Mouse (Mus musculus): ENCODE measurements around the gene Pemt.

Gene Pemt

DNA sequence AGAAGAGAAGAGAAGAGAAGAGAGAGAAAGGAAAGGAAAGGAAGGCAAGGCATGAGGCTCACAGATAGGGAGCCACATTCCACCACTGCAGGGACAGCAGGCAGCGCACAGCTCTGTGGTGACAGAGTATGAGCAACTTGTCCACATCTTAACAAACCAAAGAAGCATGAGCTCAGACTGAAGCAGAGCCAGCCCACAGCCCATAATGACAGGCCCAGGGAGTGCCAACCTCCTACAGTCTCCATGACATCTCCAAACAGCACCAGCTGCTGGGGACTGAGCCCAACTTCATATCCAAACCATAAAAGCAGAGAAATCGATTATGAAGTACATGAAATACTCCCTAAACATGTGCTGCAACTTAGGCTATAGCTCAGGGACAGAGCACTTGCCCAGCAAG lies 11.7 kb upstream of the Pemt start:
- CTCF ChIA-PET, result no interaction called here

DNA sequence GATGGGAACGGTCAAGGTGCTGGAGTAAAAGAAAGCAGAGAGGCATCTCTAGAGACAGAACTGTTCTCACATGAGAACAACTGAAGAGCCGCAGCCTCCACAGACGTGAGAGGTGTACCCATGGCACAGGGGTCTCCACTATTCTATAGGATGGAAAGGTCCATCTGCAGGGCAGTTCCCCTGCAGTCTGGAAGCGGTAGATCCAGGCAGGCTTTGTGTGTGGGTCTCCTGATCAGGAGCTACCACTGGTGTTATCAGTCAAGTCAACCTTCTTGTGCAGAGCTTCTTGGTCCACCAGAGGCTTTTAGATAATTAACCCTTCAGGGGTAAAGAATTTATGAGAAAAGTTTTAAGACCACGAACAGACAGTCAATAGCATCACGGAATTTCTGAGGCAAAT lies 10.2 kb upstream of the Pemt start:
- CTCF ChIA-PET, result no interaction called here

DNA sequence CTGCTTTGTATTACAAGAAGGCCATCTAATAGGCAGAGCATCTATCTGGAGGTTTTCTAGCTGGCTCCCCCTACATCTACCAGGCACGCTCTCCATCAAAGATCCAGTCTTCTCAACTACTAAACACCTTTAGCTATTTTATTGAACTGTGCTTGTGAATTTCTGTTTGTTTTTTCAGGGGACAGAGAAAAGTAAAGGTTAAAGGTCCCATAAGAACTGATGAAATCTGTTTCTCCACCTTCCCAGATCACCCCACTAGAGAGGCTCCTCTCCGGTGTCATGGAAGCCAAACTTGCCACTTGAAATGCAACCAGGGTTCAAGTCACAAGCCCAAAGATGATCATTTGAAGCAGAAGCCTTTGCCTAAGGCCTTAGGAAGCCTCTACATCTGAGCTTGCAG lies 2.6 kb upstream of the Pemt start:
- CTCF ChIA-PET, result no interaction called here

- CTCF ChIA-PET, result no interaction called here
Observed at GRCm38 (mm10) chr11:60045676-60046057, 622 bp downstream of the Pemt start.

DNA sequence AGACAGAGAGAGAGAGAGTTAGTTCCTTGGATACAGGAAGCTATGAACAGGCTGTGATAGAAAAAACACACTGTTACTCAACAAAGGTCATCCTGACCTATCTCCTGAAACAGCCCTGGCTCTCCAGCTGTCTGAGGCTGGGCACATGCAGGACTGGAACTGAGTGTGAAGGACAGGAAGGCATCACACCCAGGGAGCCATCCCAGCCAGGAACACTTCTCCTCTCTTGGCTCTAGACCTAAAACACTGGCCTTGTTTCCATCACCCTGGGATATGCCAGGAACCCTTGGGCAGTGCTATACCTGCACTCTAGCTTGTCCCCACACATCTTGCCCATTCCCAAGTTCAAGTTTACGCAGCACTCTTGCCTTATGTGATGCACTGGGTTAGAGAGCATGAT lies 1.5 kb downstream of the Pemt start:
- CTCF ChIA-PET, result interaction anchor here (0.6 kb wide), 1 partner anchor 1062 kb away, joined by 5 read pairs; no protein-coding TSS in a partner anchor

GRCm38 (mm10) chr11:60042277-60042676 lies 4.0 kb downstream of the Pemt start:
- CTCF ChIA-PET, result no interaction called here

DNA sequence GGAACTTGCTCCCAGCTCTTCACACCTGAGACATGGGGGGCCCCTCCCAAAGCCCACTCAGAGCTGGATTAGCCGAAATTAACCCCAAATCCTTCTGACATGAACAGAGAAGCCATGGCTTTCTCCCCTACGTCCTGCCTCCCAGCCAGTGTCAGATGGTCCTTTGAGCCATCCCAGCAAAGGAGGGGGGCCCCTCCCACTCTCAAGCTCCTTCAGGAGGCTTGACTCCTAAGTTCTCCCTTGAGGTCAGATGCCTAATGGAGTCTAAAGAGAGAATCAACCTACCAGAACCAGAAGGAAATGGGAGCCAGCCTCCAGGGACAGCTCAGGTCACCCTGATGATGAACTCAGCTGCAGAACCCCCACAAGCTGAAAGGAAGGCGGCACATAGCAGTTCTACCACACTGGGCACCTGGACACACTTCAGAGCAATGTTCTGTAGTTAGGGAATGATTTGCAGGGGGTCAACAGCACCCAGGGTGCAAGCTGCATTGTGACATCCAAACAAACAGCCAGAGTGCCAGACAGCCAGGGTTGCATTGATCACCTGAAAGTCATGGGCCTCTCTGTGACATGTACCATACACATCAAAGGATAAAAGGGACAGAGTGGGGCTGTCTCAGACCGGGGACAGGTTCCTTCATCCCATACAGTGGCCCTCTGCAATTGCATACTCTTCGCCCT lies 9.6 kb downstream of the Pemt start:
- CTCF ChIA-PET, result interaction anchor here (0.6 kb wide), 1 partner anchor 267 kb away, joined by 10 read pairs; no protein-coding TSS in a partner anchor

DNA sequence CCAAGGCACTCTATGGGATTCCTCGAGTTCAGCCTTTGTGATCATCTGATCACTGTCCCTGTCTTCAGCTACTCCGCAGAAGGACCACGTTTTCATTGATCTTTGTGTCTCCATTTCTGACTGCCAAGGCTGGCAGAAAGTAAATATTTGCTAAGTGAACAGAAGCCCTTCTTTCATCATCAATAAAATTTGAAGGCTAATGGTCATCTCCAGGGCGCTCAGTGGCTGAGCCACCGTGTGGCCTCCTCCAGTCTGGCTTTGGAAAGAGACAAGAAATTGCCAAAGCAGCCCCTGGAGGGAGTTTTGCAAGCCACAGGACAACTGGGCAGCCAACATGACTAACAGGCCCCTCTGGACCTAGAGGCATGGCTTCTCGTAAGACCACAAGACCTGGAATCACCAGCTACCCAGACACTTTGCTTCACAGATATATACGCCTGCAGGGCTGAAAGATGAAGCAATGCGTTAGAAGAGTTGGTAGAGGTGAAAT lies 11.3 kb downstream of the Pemt start:
- CTCF ChIA-PET, result interaction anchor here (0.6 kb wide), 1 partner anchor 495 kb away, joined by 3 read pairs; no protein-coding TSS in a partner anchor

GRCm38 (mm10) chr11:60034293-60034692 lies 12.0 kb downstream of the Pemt start:
- CTCF ChIA-PET, result no interaction called here

GRCm38 (mm10) chr11:60032586-60033430 lies 13.5 kb downstream of the Pemt start:
- CTCF ChIA-PET, result interaction anchor here (0.7 kb wide), 1 partner anchor 517 kb away, joined by 3 read pairs; no protein-coding TSS in a partner anchor

DNA sequence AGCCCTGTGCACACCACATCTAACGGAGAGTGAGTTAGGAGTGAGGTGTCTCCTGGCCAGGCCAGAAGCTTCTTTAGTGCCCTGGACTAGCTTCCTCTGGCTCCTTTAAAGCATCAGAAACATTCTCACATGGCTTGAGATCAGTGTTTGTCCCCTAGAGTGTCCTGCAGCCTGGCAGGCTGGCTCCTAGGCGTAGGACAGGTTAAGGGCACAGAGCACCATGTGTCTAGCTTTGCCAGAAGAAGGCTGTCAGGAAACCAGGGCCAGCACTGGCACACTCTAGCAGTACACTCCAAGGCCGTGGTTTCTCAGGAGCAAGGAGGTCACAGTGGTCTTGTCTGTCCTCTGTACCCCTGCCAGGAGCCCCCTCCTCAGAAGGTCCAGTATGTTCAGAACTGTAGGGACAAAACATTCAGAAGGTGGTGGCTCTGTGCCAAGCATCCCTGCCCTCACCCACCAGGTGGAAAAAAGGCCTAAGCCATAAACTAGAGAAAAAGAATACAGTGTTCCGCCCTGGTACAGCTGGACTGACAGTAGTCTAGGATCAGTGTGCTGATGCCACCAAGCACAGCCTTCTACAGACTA lies 15.4 kb downstream of the Pemt start:
- CTCF ChIA-PET, result no interaction called here

DNA sequence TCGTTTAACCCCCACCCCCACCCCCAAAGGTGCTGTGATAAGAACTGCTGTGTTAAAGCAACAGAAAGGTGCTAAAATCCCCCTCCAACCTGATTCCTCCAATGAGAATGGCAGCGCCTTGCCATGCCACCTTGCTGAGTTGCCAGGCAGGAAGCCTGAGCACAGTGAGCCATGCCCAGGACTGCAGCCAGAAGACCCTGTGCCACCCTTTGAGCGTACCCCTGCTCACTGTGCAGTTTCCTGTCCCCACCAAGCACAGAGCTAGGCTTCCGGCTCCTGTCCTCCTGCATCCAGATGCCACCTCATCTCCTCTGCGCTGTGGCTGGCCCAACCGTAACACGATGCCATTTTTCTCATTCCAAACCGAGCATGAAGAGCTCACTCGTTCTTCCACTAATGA lies 16.3 kb downstream of the Pemt start:
- CTCF ChIA-PET, result no interaction called here

GRCm38 (mm10) chr11:60027913-60028875 lies 18.1 kb downstream of the Pemt start:
- CTCF ChIA-PET, result interaction anchor here (1.2 kb wide), 1 partner anchor 148 kb away, joined by 3 read pairs; no protein-coding TSS in a partner anchor

DNA sequence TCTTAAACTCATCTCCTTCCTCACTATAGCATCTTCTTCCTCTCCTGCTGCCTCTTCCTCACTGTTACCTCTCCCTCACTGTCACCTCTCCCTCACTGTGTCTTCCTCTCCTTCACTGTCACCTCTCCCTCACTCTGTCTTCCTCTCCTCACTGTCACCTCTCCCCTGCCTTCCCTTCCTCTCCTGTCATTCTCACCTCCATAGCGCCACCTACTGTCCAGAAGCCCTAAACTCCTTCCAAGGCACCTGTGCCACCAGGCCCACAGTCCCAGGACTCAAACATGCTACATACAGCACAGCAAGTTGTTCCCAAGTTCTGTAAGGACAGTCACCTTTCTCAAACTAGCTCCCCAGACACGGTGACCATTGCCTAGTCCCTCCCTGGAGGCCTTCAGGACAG lies 19.0 kb downstream of the Pemt start:
- CTCF ChIA-PET, result interaction anchor here (0.6 to 1.2 kb wide), 2 partner anchors 41 to 147 kb away, joined by 3 read pairs; no protein-coding TSS in a partner anchor

GRCm38 (mm10) chr11:60026166-60026565 lies 20.1 kb downstream of the Pemt start:
- CTCF ChIA-PET, result no interaction called here

- CTCF ChIA-PET, result no interaction called here
Observed at GRCm38 (mm10) chr11:60021201-60021600, 25.1 kb downstream of the Pemt start.

DNA sequence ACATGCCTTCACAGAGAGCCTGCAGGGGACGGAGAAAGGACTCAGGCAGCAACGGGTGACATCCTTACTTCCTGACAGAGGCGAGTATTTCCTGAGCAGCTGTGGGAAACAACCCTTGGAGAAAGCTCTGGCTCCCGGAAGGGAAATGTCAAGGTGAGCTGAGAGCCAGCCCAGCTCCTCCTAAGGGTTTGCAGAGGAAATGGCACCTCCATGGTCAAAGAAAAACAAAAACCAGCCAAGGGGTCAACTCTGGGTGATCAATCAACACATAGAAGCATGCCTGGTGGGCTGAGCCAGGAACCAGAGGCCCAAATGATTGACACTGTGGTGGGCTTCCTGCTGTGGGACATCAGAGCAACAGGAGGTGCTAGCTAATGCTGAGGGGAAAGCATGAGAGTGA lies 29.6 kb downstream of the Pemt start:
- CTCF ChIA-PET, result no interaction called here

DNA sequence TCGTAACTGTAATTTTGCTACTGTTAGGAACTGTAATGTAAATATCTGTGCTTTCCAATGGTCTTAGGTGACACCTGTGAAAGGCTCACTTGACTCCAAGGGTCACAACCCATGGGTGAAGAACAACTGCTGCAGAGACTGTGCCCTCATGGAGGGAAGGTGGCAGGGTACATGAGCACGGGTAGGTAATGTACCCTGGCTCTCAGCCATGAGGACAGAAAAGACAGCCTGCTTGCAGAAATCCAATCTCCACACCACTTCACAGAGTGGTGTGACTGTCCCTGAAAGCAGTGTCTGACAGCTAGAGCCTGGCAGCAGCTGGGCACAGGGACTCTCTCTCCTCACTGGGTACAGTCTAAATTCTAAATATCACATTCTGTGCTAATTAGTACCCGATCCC lies 34.8 kb downstream of the Pemt start:
- CTCF ChIA-PET, result no interaction called here

- CTCF ChIA-PET, result no interaction called here
Observed at GRCm38 (mm10) chr11:60009451-60009850, 36.8 kb downstream of the Pemt start.

DNA sequence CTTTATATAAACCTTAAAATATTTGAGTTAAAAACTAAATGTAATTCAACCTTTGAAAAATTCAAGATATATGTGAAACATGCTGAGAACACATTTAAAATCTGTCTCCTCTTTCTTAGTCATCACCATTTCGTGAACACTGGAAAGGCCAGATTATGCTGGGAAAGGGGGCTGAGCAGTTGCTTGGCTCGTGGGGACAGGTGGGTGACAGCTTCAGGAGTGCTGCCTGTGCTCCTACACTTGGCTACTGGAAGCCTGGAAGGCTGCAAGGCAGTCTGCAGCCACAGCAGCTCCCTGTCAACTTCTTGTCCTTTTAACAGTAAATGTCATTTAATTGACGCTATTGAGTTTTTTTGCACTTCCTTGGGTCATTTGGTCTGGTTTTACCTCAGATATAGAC lies 40.4 kb downstream of the Pemt start:
- CTCF ChIA-PET, result no interaction called here

DNA sequence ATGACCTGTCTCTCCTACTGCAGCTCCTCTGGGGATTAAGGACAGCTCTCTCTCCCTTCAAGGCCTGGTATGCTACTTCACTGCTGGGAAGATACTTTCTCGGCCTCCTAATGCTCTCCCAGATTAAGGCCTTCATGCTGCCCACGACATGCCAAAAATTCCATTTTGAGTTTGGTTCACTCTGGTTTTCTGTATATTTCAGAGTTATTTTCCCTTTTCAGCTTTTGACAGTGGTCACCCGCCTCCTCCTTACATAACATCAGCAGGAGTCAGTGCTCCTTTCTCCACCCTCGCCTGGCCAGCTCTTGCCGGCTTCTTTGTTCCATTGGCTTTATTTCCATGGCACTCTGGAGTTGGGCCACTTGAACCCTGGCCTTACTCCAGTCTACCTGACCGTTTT lies 41.6 kb downstream of the Pemt start:
- CTCF ChIA-PET, result no interaction called here

Data from spleen, embryonic (tissue).